Mouse (Mus musculus) kidney, embryonic 16.5 days (tissue): ENCODE data around the gene Hbb-bs. TPM values are rescaled to one million over a fixed set of nuclear protein-coding genes. Genes with fewer than 3 reads are reported as not detected.
"Not testable (repeated sequence)": the region's sequence is repeated elsewhere in the genome, so short reads cannot be mapped to it uniquely, and the experiment has no call there.

Experiments
- ATAC-seq: fragments of 200-750 bp; cut with Nextera tagmentation; 2 replicates; pipeline ENCODE4 v1.8.0; 2017; ENCODE audit warnings: moderate TSS enrichment; ENCODE audit not compliant: low FRiP score, low TSS enrichment
- H3K27ac ChIP-seq: fragments of 300-500 bp; sonication (generic); 2 replicates; pipeline ENCODE4 v1.5.1; 2014; ENCODE audit warnings: low read length
- H3K27me3 ChIP-seq: fragments of 300-500 bp; sonication (generic); 2 replicates; pipeline ENCODE4 v1.6.1; 2014; ENCODE audit warnings: low read length, control low read depth, mixed read lengths; ENCODE audit not compliant: insufficient read depth
- H3K36me3 ChIP-seq: fragments of 300-500 bp; sonication (generic); 2 replicates; pipeline ENCODE4 v1.6.1; 2014; ENCODE audit warnings: low read length, control low read depth, mixed read lengths; ENCODE audit not compliant: insufficient read depth
- H3K4me1 ChIP-seq: fragments of 300-500 bp; sonication (generic); 2 replicates; pipeline ENCODE4 v1.6.1; 2014; ENCODE audit warnings: low read length, control low read depth, mixed read lengths; ENCODE audit not compliant: insufficient read depth
- H3K4me2 ChIP-seq: fragments of 300-500 bp; sonication (generic); replicated peaks from 2 replicates; pipeline ENCODE4 v1.6.1; 2014; ENCODE audit warnings: low read depth, low read length
- H3K4me3 ChIP-seq: fragments of 300-500 bp; sonication (generic); 2 replicates; pipeline ENCODE4 v1.5.1; 2014; ENCODE audit warnings: mild to moderate bottlenecking, low read length
- H3K9ac ChIP-seq: fragments of 300-500 bp; sonication (generic); replicated peaks from 2 replicates; pipeline ENCODE4 v1.6.1; 2014; ENCODE audit warnings: low read length
- H3K9me3 ChIP-seq: fragments of 300-500 bp; sonication (generic); 2 replicates; pipeline ENCODE4 v1.6.1; 2016; ENCODE audit warnings: low read length, control low read depth
- WGBS: fragments of 180-500 bp; shearing (Covaris S2); extraction: QIAGEN DNeasy Blood & Tissue Kit; methylation state at CpG from one replicate; pipeline ENCODE4 v1.1.7; 2014; 5-methylcytosine and 5-hydroxymethylcytosine counted together
- polyA plus RNA-seq: library from polyadenylated mRNA; unstranded; fragments of >200 nt; fragmentation: Nextera tagmentation; extraction: Ambion mirVana; gene quantifications from 2 replicates; pipeline ENCODE4 v1.2.1, GENCODE M21; 2015

The Hbb-bs gene
- polyA plus RNA-seq, 1 experiment from 2014 or later: 7,235 TPM

DNA sequence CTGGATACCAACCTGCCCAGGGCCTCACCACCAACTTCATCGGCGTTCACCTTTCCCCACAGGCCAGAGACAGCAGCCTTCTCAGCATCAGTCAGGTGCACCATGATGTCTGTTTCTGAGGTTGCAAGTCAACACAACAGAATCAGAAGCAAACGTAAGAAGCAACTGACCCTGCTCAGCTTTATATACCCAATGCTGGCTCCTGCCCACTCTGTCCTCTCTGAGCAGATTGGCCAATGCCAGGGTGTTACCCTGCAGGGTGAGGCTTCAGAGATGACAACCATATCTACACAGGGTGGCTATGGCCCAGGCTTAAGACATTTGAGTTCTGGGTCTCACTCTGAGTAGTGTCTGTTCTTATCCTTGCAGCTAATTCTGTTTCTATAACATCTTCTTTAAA, 14.1 kb downstream of the Hbb-bs start, which contains the start of gene Hbb-bt:
TSS of gene Hbb-bt (minus strand) at position 231 of the 400 bp plus-strand sequence.
- 86% methylated on average over 3 of the region's 3 CpGs for WGBS
- ATAC-seq: no peak
- H3K4me3 ChIP-seq: no peak within 1 kb of the TSS
- no peak within 1 kb of the TSS for H3K27ac ChIP-seq
- no peak within 1 kb of the TSS for H3K9ac ChIP-seq
- no peaks in the 10 kb centered on the region for H3K36me3 ChIP-seq
- no peaks in the 10 kb centered on the region for H3K27me3 ChIP-seq
- no peak within 1 kb of the TSS for H3K4me2 ChIP-seq
- H3K9me3 ChIP-seq: no peaks in the 10 kb centered on the region
- no peaks in the 10 kb centered on the region for H3K4me1 ChIP-seq

- not testable (repeated sequence) for H3K4me3 ChIP-seq, H3K9ac ChIP-seq, ATAC-seq, H3K27ac ChIP-seq, H3K4me2 ChIP-seq, H3K4me1 ChIP-seq, H3K9me3 ChIP-seq, H3K36me3 ChIP-seq, H3K27me3 ChIP-seq
- no CpG with 5 or more reads among the region's 3 CpGs for WGBS
These were observed 14.7 kb downstream of the Hbb-bs start for GRCm38 (mm10) chr7:103813152-103813551.

- 52% methylated on average over 1 of the region's 1 CpGs for WGBS
- Histone ChIP-seq H3K4me1 (no peaks in the 10 kb centered on the region), H3K27ac (no peak overlapping the region), H3K9ac (no peak overlapping the region), H3K36me3 (no peaks in the 10 kb centered on the region), H3K9me3 (no peaks in the 10 kb centered on the region), H3K4me3 (no peak overlapping the region), H3K4me2 (no peak overlapping the region), H3K27me3 (no peaks in the 10 kb centered on the region)
- ATAC-seq: no peak
These were observed 15.7 kb downstream of the Hbb-bs start for GRCm38 (mm10) chr7:103812174-103812573.

GRCm38 (mm10) chr7:103811223-103811845, 16.6 kb downstream of the Hbb-bs start:
- Histone ChIP-seq H3K27ac (no peak overlapping the region), H3K27me3 (no peaks in the 10 kb centered on the region), H3K4me1 (no peaks in the 10 kb centered on the region), H3K36me3 (no peaks in the 10 kb centered on the region), H3K4me3 (no peak overlapping the region), H3K9ac (no peak overlapping the region), H3K9me3 (no peaks in the 10 kb centered on the region), H3K4me2 (no peak overlapping the region)
- ATAC-seq: no peak
- WGBS: 73% methylated on average over 1 of the region's 1 CpGs

DNA sequence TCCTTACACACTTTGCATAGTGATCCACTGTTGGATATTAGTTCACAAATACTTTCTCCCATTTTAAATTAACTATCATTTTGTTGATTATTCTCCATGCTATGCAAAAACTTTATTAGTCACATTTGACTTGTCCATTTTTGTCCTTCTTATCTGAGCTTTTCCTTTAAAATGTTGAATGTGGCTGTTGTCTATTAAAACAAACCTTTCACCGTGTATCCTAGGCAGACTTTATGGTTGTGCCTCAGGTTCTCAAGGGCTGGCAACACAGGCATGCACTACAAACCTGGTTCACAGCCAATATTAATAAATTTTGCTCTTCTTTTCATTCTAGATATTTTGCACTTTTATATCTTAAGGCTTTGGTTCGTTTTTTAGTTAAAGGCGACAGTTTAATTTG, 17.1 kb downstream of the Hbb-bs start:
- no peak overlapping the region for H3K9ac ChIP-seq
- no peaks in the 10 kb centered on the region for H3K36me3 ChIP-seq
- H3K27ac ChIP-seq: no peak overlapping the region
- no peaks in the 10 kb centered on the region for H3K27me3 ChIP-seq
- no peaks in the 10 kb centered on the region for H3K9me3 ChIP-seq
- 74% methylated on average over 3 of the region's 3 CpGs for WGBS
- no peak overlapping the region for H3K4me2 ChIP-seq
- no peak for ATAC-seq
- H3K4me3 ChIP-seq: no peak overlapping the region
- H3K4me1 ChIP-seq: no peaks in the 10 kb centered on the region

DNA sequence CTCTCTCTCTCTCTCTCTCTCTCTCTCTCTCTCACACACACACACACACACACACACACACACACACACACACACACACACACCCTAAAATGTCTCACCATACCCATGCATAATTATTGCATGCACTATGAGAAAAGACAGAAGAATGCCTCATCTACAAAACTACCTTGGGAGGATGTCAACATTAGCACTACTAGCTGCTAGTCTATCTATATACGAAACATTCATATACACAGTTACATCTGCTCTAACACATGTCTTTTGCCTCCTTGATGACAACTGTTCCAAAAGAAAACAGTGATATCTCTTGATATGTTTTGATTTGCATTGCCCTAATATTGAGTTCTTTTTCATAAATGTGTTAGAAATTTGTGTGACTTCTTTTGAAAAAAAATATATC, 17.6 kb downstream of the Hbb-bs start:
- no peak overlapping the region for H3K9ac ChIP-seq
- H3K27me3 ChIP-seq: no peaks in the 10 kb centered on the region
- H3K27ac ChIP-seq: no peak overlapping the region
- WGBS: 93% methylated on average over 1 of the region's 1 CpGs
- no peak for ATAC-seq
- no peaks in the 10 kb centered on the region for H3K4me1 ChIP-seq
- H3K36me3 ChIP-seq: no peaks in the 10 kb centered on the region
- no peak overlapping the region for H3K4me2 ChIP-seq
- no peaks in the 10 kb centered on the region for H3K9me3 ChIP-seq
- no peak overlapping the region for H3K4me3 ChIP-seq

DNA sequence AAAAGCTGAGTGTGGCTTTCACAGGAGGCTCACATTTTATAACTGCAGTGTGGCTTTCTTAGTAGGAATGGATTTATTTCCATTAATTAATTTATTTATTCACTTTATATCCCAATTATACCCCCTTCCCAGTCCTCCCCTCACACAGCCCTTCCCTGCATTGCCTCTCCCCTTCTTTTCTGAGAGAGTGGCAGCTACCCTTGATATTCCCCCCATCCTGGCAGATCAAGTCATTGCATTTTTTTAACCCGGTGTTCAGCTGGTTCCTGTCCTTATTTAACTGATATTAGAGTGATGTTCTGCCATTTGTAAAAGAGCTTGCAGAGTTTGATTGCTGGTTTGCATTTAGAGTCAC, 18.1 kb downstream of the Hbb-bs start:
- H3K4me3 ChIP-seq: no peak overlapping the region
- H3K9ac ChIP-seq: no peak overlapping the region
- no peak for ATAC-seq
- 40% methylated on average over 1 of the region's 1 CpGs for WGBS
- H3K4me2 ChIP-seq: no peak overlapping the region
- no peaks in the 10 kb centered on the region for H3K27me3 ChIP-seq
- no peak overlapping the region for H3K27ac ChIP-seq
- H3K36me3 ChIP-seq: no peaks in the 10 kb centered on the region
- H3K9me3 ChIP-seq: no peaks in the 10 kb centered on the region
- no peaks in the 10 kb centered on the region for H3K4me1 ChIP-seq

GRCm38 (mm10) chr7:103808971-103809800, 18.7 kb downstream of the Hbb-bs start:
- no peak for ATAC-seq
- Histone ChIP-seq H3K4me3 (no peak overlapping the region), H3K4me1 (no peaks in the 10 kb centered on the region), H3K27me3 (no peaks in the 10 kb centered on the region), H3K36me3 (no peaks in the 10 kb centered on the region), H3K9me3 (no peaks in the 10 kb centered on the region), H3K27ac (no peak overlapping the region), H3K4me2 (no peak overlapping the region), H3K9ac (no peak overlapping the region)
- WGBS: 62% methylated on average over 5 of the region's 5 CpGs

DNA sequence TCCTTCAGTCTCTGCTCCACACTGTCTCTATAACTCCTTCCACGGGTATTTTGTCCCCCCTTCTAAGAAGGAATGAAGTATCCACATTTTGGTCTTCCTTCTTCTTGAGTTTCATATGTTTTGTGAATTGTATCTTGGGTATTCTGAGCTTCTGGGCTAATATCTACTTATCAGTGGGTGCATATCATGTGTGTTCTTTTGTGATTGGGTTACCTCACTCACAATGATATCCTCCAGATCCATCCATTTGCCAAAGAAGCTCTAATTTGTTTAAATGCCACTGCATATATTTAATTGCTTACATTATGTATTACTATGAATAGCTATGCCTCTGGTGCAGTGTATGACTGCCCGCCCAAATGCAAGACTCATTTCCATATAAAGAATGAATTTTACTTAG, 19.8 kb downstream of the Hbb-bs start:
- not testable (repeated sequence) for H3K4me2 ChIP-seq, H3K4me1 ChIP-seq, H3K36me3 ChIP-seq, ATAC-seq, H3K27ac ChIP-seq, H3K9me3 ChIP-seq, H3K9ac ChIP-seq, H3K27me3 ChIP-seq, H3K4me3 ChIP-seq
- 77% methylated on average over 2 of the region's 2 CpGs for WGBS

DNA sequence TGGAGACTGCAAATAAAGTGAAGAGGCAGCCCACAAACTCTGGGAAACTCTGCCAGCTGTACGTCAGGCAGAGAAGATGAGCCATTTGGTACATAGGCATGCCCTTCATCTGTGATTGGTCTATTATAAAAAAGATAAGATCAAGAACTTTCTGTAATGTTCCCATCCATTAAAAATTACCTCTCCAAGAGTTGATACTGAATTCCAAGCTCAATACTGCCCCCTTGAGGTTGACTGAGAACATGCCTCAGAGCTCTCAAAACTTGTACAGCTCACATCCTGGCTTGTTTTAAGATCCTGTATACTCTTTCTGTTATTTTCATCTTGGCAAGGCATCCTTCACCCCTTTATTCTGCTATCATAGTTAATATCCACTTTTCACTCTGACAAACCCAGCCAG, 21.0 kb downstream of the Hbb-bs start:
- no peak overlapping the region for H3K27ac ChIP-seq
- no peaks in the 10 kb centered on the region for H3K4me1 ChIP-seq
- H3K9me3 ChIP-seq: no peaks in the 10 kb centered on the region
- WGBS: 69% methylated on average over 1 of the region's 1 CpGs
- no peaks in the 10 kb centered on the region for H3K27me3 ChIP-seq
- H3K9ac ChIP-seq: no peak overlapping the region
- no peak overlapping the region for H3K4me2 ChIP-seq
- H3K4me3 ChIP-seq: no peak overlapping the region
- H3K36me3 ChIP-seq: no peaks in the 10 kb centered on the region
- no peak for ATAC-seq
